Mouse (Mus musculus): Measurements from ENCODE around the gene Ppp1r9a.

Ppp1r9a gene

GRCm38 (mm10) chr6:5156541-5157425, 254.1 kb downstream of the Ppp1r9a start:
- DNase-seq (ENCODE audit: low spot score), result no peak

GRCm38 (mm10) chr6:5159385-5159791, 256.7 kb downstream of the Ppp1r9a start:
- no peak for DNase-seq (ENCODE audit: low spot score)

- DNase-seq (ENCODE audit: low spot score), result no peak
Observed at GRCm38 (mm10) chr6:5162052-5162451, 259.3 kb downstream of the Ppp1r9a start.

GRCm38 (mm10) chr6:5163507-5164144, 260.9 kb downstream of the Ppp1r9a start:
- no peak for DNase-seq (ENCODE audit: low spot score)

GRCm38 (mm10) chr6:5164855-5165254, 262.1 kb downstream of the Ppp1r9a start:
- DNase-seq (ENCODE audit: low spot score), result no peak

- DNase-seq (ENCODE audit: low spot score), result no peak
Observed at GRCm38 (mm10) chr6:5167051-5167677, 264.4 kb downstream of the Ppp1r9a start.

GRCm38 (mm10) chr6:5168158-5168557, 265.4 kb downstream of the Ppp1r9a start:
- no peak for DNase-seq (ENCODE audit: low spot score)

GRCm38 (mm10) chr6:5171418-5171817, 268.7 kb downstream of the Ppp1r9a start:
- DNase-seq (ENCODE audit: low spot score), result no peak

- DNase-seq (ENCODE audit: low spot score), result no peak
Observed at GRCm38 (mm10) chr6:5172571-5172970, 269.9 kb downstream of the Ppp1r9a start.

GRCm38 (mm10) chr6:5174179-5174812, 271.6 kb downstream of the Ppp1r9a start:
- no peak for DNase-seq (ENCODE audit: low spot score)

- no peak for DNase-seq (ENCODE audit: low spot score)
Observed at GRCm38 (mm10) chr6:5177967-5178891, 275.5 kb downstream of the Ppp1r9a start.

GRCm38 (mm10) chr6:5179189-5179588, 276.5 kb downstream of the Ppp1r9a start:
- no peak for DNase-seq (ENCODE audit: low spot score)

- DNase-seq (ENCODE audit: low spot score), result no peak
Observed at GRCm38 (mm10) chr6:5180645-5181044, 277.9 kb downstream of the Ppp1r9a start.

- DNase-seq (ENCODE audit: low spot score), result no peak
Observed at GRCm38 (mm10) chr6:5186229-5186950, 283.7 kb downstream of the Ppp1r9a start.

GRCm38 (mm10) chr6:5187586-5187985, 284.9 kb downstream of the Ppp1r9a start:
- DNase-seq (ENCODE audit: low spot score), result no peak

- DNase-seq (ENCODE audit: low spot score), result no peak
Observed at GRCm38 (mm10) chr6:5188036-5188435, 285.3 kb downstream of the Ppp1r9a start.

- DNase-seq (ENCODE audit: low spot score), result no peak
Observed at GRCm38 (mm10) chr6:5188938-5189337, 286.2 kb downstream of the Ppp1r9a start.

GRCm38 (mm10) chr6:5189507-5189906, 286.8 kb downstream of the Ppp1r9a start:
- no peak for DNase-seq (ENCODE audit: low spot score)

GRCm38 (mm10) chr6:5190761-5191160, 288.0 kb downstream of the Ppp1r9a start:
- DNase-seq (ENCODE audit: low spot score), result no peak

GRCm38 (mm10) chr6:5193693-5194092, 291.0 kb downstream of the Ppp1r9a start, which contains the start of gene Pon1:
TSS of gene Pon1 (minus strand) at chr6:5193946.
- no peak for DNase-seq (ENCODE audit: low spot score)

GRCm38 (mm10) chr6:5198590-5198989, 295.9 kb downstream of the Ppp1r9a start:
- no peak for DNase-seq (ENCODE audit: low spot score)
